In the genomic region with DNA sequence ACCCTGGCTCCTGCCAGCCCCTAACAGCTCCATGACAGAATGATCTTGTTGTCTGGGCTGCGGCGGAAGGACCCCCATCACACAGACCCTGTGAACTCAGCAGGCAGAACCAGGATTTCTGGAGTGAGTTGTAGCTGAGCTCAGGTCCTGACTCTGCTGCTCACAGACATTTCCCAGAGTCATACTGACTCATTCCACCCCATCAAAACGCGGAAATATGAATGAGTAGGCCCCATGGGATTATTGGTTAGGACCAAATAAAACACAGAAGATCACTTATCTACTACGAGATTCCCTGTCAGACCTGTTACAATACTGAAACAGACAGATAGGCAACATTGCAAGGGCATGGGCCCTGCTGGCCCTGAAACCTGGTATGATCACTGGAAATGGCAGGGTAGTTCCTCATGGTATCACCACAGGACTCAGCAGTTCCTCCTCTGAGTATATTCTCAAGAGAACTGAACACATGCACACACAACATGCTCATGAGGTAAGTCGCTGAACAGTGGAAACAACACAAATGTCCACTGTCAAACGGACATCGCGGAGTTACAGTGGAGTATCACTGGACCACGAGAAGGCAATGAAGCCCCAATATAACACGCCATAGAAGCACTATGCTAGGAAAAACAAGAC, we compare ENCODE assay signal across 10 mouse cellular contexts. TPM values are rescaled to one million over a fixed set of nuclear protein-coding genes. Genes with fewer than 3 reads are reported as not detected.
A peak's percentile ranks its signal among the peaks of the same experiment; 100 is the strongest.
DNase-seq lines count a peak whose midpoint lies in the region; ATAC-seq and TF ChIP-seq lines count a peak whose summit lies in the region.
"Had no signal": no experiment of that assay in that cellular context is flagged by ENCODE, and none has a peak within 500 bp of the region (broad histone marks: within the 10 kb centered on the region; RNA-seq: fewer than 3 reads in every experiment).

No protein-coding gene starts in this region.

- ATAC-seq in hindbrain, embryonic 11.5 days (ENCODE audit: low FRiP score) = no peak

- H3K36me3 ChIP-seq in hindbrain, embryonic 11.5 days (ENCODE audit: control insufficient read depth, insufficient read depth, low read length) = 0 out of 2 replicates have a peak, but pooled peaks cover 3% of the 10 kb centered on the region
- H3K36me3 ChIP-seq in megakaryocyte, embryonic 14.5 days (replicated peaks; ENCODE audit: low read length) = peaks cover 83% of the 10 kb centered on the region

- 82% methylated on average over 11 of the region's 11 CpGs for WGBS in hindbrain, embryonic 11.5 days

- H3K27ac ChIP-seq in hindbrain, embryonic 11.5 days (ENCODE audit: low read depth, low read length) = peak overlapping the region; percentile 36; the same call in 1 of the 2 replicates
- H3K27ac ChIP-seq in gastrocnemius, adult 2 months = no peak overlapping the region

- H3K9me3 ChIP-seq in hindbrain, embryonic 11.5 days (ENCODE audit: control insufficient read depth, low read length) = no peaks in the 10 kb centered on the region
- no peaks in the 10 kb centered on the region for H3K9me3 ChIP-seq in megakaryocyte, embryonic 14.5 days

- intact Hi-C loops in gastrocnemius, adult 2 months (cut with DNase I) = no loop called here

- H3K4me2 ChIP-seq in hindbrain, embryonic 11.5 days (replicated peaks; ENCODE audit: low read depth, low read length) = no peak overlapping the region

- TF ChIP-seq CTCF in gastrocnemius, adult 2 months (IDR thresholded peaks at IDR 0.05) = no peak

- DNase-seq in 416B (ENCODE audit: low read depth) = peak; percentile 42
- peak; percentile 35 for DNase-seq in MN1 (ENCODE audit: low spot score)
- no peak for DNase-seq in hindbrain, embryonic 11.5 days (ENCODE audit: low spot score)
- no peak for DNase-seq in embryo, embryonic 11 days
- DNase-seq in testis, postnatal 10 days (ENCODE audit: low spot score) = no peak
- DNase-seq in gastrocnemius, adult 2 months = no peak
- DNase-seq: cerebellum, adult 2 months; gastrocnemius, postnatal 25 days; thymus, adult 18-20 months had no signal

- no peak overlapping the region for H3K9ac ChIP-seq in hindbrain, embryonic 11.5 days (ENCODE audit: low read depth, low read length)

- no peak overlapping the region for H3K4me3 ChIP-seq in hindbrain, embryonic 11.5 days (ENCODE audit: low read depth, low read length)
- H3K4me3 ChIP-seq in megakaryocyte, embryonic 14.5 days (replicated peaks) = peak overlapping the region; percentile 82
- no peak overlapping the region for H3K4me3 ChIP-seq in gastrocnemius, adult 2 months

- peaks cover 2% of the 10 kb centered on the region; the same call in 1 of the 2 replicates for H3K4me1 ChIP-seq in hindbrain, embryonic 11.5 days (replicated peaks; ENCODE audit: control insufficient read depth, insufficient read depth, low read length)
- H3K4me1 ChIP-seq in megakaryocyte, embryonic 14.5 days = peaks cover 100% of the 10 kb centered on the region

- no peaks in the 10 kb centered on the region for H3K27me3 ChIP-seq in hindbrain, embryonic 11.5 days (ENCODE audit: control insufficient read depth, insufficient read depth, low read length)
- H3K27me3 ChIP-seq in megakaryocyte, embryonic 14.5 days (replicated peaks) = no peaks in the 10 kb centered on the region

RNA-seq across cellular contexts. Expression of gene Mvb12b, which starts 40.4 kb away (rescaled TPM):
- 36.8 and 42.4 TPM in 2 replicates for polyA plus RNA-seq in hindbrain, embryonic 11.5 days (2014; fragmentation: Nextera tagmentation; extraction: Ambion mirVana)
- 181 and 204 TPM in 2 replicates for polyA plus RNA-seq in megakaryocyte, embryonic 14.5 days (2012; ENCODE audit: insufficient read depth, low replicate concordance)
- 10 to 100 TPM; 28.4 to 30.4 TPM for total RNA-seq in gastrocnemius, adult 2 months (2021)

Comparison
In these comparisons a context has a peak if more than half of its experiments do, and no peak if none do; other contexts are left out.
1. DNase-seq: peak in 416B (single experiment) and MN1 (single experiment); none in hindbrain, embryonic 11.5 days (single experiment), embryo, embryonic 11 days (single experiment), testis, postnatal 10 days (single experiment) and gastrocnemius, adult 2 months (single experiment).